Mouse (Mus musculus) adrenal gland, postnatal 10 days (tissue): ENCODE results near the gene Pkib. TPM values are rescaled to one million over a fixed set of nuclear protein-coding genes. Genes with fewer than 3 reads are reported as not detected.

ENCODE experiments used
- DNase-seq: peaks from one replicate; pipeline ENCODE4 v3.0.0; 2021; ENCODE audit warnings: mixed read lengths
- total RNA-seq, 2 experiments: library from RNA; stranded (reverse); gene quantifications; 2 replicates each; pipeline ENCODE4 v1.2.3; 2021

The Pkib gene
- total RNA-seq, 2 experiments from 2014 or later: 0.57 to 1.3 TPM

DNA sequence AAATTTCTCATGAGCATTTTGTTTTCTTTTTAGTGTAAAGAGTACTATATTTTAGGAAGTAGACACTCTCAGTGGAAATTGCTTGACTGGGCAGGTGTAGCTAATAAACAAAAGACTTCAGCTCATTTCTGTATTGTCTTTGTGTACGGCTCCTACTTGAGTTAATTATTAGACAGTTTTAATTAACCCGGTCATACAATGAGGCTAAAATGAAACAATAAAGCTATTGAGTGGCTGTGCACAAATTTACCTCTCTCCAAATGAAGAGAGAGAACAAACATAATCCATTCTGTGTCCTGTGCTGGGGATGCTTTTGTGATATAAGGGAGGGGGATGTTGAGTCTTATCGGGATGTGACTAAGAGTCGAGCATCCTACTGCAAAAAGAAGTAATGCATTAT is 109.0 kb downstream of the Pkib start:
- no peak for DNase-seq

DNA sequence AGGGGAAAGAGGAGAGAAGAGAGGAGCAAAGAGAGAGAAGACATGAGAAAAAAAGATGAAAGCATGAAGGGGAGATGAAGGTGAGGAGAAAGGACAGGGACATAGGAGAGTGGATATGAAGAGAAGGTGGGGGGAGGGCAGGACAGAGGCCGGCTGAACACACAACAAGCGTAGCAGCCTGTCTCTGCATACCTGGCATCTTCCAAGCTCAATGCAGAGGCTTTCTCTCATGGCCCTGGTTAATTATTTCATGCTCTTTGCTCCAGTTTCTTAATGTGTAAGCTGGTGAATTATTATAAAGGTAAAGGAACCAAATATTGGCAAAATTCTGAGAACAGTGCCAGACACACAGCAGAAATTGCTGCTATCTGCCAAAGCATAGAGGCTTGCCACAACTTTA is 109.6 kb downstream of the Pkib start:
- no peak for DNase-seq

DNA sequence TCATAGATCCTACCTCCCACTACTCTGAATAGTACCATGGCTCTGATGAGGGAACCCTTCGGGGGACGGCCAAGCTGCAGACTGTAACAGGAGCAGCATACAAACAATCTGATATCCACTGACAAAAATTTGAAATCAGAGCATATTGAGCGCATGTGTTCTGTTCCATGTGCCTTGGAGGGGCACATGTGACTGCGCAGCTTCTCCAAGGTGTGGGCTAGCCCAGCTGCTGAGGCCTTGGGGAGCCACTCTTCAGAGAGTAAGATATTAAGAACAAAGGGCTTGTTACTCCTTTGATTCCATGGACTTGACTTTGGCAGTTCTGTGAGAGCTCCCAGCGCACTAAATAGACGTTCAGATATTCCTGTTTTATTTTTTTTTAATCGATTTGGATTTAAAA is 111.3 kb downstream of the Pkib start:
- DNase-seq: no peak

DNA sequence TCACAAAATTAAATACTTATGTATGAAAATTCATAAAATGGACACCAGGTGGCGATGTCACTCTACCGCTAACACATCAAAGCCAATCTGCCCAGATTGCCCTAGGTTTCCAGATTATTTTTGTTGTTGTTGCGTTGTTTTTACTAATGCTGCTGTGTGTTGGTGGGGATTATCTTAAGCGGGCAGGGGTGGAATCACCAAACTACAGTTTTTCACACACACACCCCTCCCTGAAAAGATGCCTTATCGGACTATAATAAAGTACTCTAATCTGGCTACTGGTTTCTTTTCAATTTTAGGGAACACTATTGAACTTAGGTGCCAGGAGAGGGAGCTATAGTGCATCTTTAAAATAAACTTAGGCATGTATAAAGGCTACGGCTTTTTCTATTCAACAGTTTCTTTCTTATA is 111.8 kb downstream of the Pkib start:
- peak; percentile 19 for DNase-seq

DNA sequence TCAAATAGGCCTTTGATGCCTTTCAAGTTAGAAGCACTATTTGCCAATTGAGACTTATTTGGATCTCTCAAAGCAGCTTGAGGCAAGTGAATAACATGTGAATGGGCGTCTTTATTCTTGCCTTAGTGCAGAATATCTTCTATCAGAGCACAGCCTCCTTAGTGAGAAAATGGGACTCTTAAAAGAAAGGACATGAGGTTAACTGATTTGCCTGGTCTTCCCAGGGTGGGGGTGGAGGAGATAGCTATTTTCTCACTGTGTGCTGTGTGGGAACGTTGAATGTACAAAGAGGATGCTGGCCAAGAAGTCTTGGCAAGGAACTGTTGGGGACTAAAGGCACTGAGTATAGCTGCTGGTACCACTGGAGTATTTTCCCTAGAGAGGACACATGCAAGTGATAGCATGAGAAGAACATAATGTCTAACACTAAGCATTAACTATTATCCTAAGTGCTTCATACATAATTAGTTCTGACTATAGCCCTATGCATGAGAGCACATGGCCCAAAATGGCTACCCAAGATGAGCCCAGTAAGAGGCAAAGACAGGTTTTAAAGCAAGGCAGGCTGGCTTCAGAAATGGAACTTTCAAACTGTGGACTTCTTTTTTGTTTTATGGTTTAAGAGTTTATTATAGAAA is 112.5 kb downstream of the Pkib start:
- no peak for DNase-seq

DNA sequence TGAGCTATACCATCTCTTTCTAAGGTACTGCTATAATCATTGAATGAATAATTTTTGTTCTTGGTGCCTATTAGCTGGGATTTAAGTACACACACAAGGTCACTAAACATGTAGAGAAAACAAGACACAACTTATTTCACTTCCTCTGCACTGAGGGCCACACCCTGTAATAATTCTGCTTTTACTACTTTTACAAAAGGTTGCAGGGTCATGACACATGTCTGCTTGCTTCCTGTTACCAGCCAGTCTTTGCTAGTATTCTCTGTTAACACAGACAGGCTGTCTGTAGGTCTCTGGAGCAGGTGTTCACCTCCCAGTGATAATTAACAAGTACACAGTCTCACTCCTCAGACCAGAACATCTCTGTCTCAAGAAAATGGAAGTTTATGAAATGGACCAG is 113.7 kb downstream of the Pkib start:
- DNase-seq: no peak

DNA sequence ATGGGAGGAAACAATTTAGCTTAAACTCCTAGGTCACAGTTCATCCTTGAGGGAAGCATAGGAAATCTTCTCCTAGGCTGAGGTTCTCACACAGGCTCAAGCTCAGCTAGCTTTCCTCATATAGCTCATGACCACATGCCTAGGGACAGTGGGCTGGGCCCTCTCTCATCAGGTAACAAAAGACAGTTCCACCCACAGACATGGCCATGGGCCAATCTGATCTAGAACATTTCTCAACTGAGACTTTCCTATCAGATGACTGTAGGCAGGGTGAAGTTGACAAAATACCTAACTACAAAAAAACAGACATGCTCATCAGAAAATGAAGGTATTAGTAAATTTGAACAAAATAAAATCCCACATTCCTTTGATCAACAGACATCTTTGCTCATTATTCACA is 115.3 kb downstream of the Pkib start:
- DNase-seq: no peak

DNA sequence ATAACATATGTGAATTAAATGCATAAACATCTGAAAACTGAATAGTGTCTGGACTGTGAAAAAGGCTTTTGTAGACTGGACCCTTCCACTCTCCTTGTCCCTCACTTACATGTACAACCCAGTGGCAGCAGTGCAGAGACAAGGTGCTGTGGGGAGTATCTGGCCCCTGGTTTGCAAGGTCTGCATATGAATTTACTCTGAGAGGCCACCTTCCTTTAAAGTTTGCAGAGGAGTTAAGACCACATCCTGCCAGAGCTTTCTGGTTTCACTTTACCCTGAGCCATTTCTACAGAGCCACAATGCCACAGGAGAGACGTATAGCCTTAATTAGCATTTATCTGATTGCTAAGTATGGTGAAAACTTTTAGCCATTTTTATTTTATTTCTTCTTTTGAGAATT is 121.6 kb downstream of the Pkib start:
- no peak for DNase-seq

DNA sequence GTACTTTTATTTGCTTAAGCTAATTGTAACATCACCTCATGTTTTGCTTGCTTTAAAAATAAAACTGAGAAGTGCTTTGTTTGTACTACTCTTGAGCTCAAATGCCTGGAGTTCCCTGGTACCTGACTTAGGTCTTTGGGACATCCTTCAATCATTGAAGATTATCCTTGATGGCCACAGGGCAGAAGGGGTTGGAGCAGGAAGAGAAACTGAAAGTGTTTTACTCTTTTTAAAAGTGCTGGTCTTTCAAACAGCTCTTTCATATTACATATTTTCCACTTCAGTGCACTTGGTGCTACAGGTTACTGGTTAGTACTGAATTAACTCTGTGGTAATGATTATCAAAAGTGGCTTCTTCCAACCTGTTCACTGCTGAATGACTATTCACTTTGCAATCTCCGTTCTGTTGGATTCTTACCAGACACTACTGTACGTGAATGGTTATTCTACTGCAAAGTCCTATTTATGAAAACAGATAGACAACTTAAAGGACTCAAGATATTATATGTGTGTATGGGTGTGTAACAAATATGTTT is 123.5 kb downstream of the Pkib start:
- no peak for DNase-seq

DNA sequence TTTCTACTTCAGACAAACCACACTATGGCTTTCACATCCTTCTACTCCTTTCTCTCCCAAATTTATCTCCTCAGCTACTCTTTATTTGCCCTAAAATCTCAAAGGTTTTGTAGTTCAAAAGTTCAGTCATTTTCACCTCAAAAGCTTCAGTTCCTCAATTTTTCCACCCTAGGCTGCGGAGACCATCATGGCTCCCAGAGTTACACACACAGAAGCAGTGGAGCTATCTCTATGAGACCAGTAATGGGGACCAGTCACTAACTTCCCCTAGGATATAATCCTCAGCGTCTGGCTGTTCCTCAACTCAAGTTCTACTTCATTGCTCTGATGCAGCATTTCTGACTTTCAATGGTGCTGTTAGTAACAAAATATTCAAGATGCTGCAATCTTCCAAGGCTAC is 127.2 kb downstream of the Pkib start:
- DNase-seq: no peak

DNA sequence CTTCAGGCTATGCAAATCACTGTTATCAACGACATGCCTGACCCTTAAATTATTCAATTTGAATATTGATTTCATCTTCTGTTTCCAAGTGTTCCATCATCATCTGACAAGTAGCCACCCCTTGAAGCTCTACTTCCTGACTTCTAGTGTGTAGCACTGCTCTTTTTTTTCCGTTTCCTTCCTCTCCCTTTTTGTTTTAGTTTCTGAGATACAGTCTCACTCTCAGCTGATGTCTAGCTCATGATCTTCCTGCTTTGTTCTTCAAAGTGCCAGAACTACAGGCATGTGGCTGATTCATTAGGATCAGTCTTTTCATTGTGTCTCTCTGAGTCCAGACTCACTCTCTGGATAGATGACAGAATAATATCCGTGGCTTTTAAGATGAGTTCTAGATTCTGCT is 128.9 kb downstream of the Pkib start:
- no peak for DNase-seq

DNA sequence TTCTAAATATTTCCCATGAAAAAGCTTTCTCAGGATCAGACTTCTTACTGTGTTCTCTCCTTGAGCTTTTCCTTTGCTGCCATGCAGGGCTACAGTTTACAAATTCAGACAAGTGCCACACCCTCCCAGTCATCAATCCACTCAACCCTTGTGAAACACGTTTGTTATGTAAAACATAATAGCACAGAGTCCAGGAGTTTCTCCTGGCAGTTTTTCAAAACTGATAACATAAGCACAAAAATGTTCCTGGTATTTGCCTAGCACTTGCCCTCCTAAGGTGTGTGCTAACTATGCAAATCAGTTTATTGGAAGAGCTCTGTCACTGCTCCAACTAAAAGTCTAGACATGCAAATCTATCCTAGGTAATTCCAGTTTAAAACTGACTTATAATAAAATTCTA is 131.3 kb downstream of the Pkib start:
- no peak for DNase-seq

DNA sequence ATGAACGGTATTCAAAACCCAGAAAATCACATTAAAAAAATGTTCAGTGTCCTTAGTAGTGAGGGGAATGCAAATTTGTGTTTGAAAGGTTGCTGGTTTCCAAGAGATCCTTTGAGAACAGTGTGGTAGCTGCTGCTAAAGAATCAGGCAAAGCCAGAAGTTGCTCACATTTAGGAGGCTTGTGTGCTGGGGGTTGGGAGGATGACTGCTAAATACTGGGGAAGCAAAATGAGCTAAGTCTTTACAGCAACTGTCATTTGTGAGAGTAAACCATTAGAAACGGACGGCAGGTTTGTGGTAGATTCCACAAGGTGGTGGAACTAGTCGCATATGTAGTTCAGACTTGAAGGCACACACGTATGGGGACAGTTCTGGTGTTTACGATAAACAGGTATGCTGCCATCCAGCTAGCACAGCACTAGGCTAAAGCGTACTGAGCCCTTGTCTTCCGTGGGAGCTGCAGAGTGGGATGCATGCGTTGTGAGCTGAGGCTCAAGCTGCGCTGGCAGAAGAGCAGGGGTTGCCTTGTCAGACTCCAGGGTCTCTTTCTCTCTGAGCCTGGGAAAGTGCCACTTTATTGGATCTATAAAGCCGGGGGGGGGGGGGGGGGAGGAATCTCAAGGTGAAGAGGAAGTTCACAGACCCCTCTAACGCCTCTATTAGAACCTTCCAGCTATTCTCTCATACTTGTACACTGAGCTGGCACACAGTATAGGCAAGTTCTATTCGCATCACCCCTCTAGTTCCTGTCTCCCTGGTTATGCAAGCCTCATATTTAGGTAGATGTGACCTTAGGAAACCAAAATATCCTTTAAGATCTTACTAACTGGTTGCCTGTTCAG is 151.7 kb downstream of the Pkib start:
- no peak for DNase-seq

DNA sequence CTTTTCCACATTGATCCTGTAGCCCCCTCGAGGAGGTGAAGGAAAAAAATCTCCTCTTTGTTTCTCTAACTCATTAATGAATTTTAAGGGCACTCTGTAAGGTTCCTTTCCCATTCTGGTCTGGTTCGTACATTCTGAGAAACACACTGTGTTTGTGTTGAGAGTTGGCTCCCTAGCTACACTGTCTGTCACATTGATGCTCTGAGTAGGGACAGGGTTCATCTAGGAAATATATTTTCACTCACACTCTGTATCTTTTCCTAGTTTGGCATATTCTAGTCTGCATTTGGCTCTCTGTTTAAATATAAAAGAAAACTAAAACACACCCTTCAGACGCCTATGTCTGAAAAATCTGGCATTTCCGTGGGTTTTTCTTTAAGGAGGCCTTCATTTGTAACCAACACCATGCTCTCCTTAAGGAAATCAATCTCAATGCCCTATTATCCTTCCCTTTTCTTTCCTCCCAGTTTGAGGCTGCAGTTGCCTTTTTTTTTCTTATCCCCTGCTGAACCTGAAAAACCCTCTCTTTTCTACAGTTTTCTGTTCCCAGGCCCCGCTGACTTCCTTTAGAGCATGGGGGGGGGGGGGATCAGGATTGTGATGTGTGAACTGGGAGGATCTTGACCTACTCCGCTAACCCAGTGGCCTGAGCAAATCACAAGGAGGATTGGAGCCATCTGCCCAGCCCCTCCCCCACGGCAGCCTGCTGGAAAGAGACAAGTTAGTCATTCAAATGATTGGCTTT is 152.5 kb downstream of the Pkib start:
- DNase-seq: peak; percentile 81

DNA sequence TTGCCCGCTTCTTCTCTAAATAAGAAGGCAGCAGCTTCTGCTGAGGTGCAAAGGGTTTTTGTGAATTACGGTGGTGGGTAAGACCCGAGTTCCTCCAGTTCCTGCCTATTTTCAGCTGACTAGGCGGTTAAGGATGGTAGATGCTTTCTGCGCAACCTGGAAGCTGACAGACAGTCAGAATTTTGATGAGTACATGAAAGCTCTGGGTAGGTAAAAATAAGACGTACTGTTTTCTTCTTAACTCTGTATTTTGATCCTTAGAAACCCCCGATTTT is 153.0 kb downstream of the Pkib start, which contains the start of gene Fabp7:
Gene Fabp7 (plus strand): TSS at position 6 of the 275 bp plus-strand sequence.
- no peak for DNase-seq

DNA sequence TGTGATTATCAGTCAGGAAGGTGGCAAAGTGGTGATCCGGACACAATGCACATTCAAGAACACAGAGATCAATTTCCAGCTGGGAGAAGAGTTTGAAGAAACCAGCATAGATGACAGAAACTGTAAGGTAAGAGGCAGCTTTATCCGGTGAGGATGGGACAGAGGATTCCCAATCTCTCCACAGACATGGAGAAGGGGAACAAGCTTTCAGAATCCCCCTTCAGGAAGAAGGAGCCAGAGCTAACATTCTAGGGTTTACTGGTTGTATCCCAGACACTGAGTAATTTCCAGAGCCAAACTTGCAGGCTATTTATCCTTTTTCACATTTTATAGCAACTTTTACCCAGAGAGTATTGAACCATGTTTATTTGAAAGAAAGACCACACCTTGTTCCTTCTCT is 153.8 kb downstream of the Pkib start:
- DNase-seq: no peak

Other genes starting within 250 kb of the Pkib start
- gene Hsf2, start 145.6 kb upstream of the Pkib start, total RNA-seq: 10 to 100 TPM; 17.3 to 21.9 TPM
- gene Serinc1, start 99.5 kb upstream of the Pkib start, total RNA-seq: 100 to 1,000 TPM; 274 to 290 TPM
- 10 to 100 TPM; 12.0 to 15.9 TPM for gene Fabp7, start 152.9 kb downstream of the Pkib start, total RNA-seq
- gene Smpdl3a, start 162.4 kb downstream of the Pkib start, total RNA-seq: 10 to 100 TPM; 73.8 to 76.6 TPM